17 mouse cellular contexts compared by ENCODE assay signal in genomic region chr9:78166694-78167452, GRCm38 (mm10). TPM values are rescaled to one million over a fixed set of nuclear protein-coding genes. Genes with fewer than 3 reads are reported as not detected.
DNase-seq lines count a peak whose midpoint lies in the region; ATAC-seq and TF ChIP-seq lines count a peak whose summit lies in the region.
"Had no signal": no experiment of that assay in that cellular context is flagged by ENCODE, and none has a peak within 500 bp of the region (broad histone marks: within the 10 kb centered on the region; RNA-seq: fewer than 3 reads in every experiment).

No protein-coding gene starts in this region.

- H3K36me3 ChIP-seq in heart, embryonic 12.5 days, result peaks cover 60% of the 10 kb centered on the region
- 0 out of 2 replicates have a peak, but pooled peaks cover 4% of the 10 kb centered on the region for H3K36me3 ChIP-seq in E14TG2a.4 (ENCODE audit: insufficient read depth, low read length)
- H3K36me3 ChIP-seq in liver, embryonic 12.5 days, result peaks cover 11% of the 10 kb centered on the region

- no peak for DNase-seq in heart, postnatal 25 days (ENCODE audit: low spot score)
- DNase-seq in c-Kit-positive CD71-positive TER-119-positive erythroid progenitor cells, embryonic 14.5 days (ENCODE audit: low spot score), result peak; percentile 45
- DNase-seq in kidney, postnatal 25 days, result no peak
- DNase-seq in urinary bladder, postnatal 36 days (ENCODE audit: low spot score in 2 of 2), result no peak
- no peak for DNase-seq in urinary bladder, postnatal 25 days (ENCODE audit: low spot score)
- DNase-seq: cerebellum, adult 2 months; embryo, embryonic 11 days; gastrocnemius, postnatal 36 days; lung, embryonic 14.5 days; retina, postnatal 1 day had no signal

- TF ChIP-seq CTCF in E14TG2a.4 (conservative IDR thresholded peaks at IDR 0.05; ENCODE audit: low read length), result no peak

- H3K4me2 ChIP-seq in heart, embryonic 12.5 days, result peak overlapping the region; percentile 39
- peak overlapping the region; percentile 64 for H3K4me2 ChIP-seq in liver, embryonic 12.5 days
- H3K4me2 ChIP-seq: hindbrain, embryonic 15.5 days; kidney, embryonic 15.5 days; lung, embryonic 14.5 days; neural tube, embryonic 15.5 days had no signal

- no peak overlapping the region for H3K9ac ChIP-seq in heart, embryonic 12.5 days
- H3K9ac ChIP-seq in liver, embryonic 12.5 days, result peak overlapping the region; percentile 52
- H3K9ac ChIP-seq: hindbrain, embryonic 15.5 days; kidney, embryonic 15.5 days; lung, embryonic 14.5 days; neural tube, embryonic 15.5 days had no signal

- peak; percentile 75 for ATAC-seq in heart, embryonic 12.5 days (ENCODE audit: insufficient number of reproducible peaks, low FRiP score)
- peak; percentile 82 for ATAC-seq in liver, embryonic 12.5 days

- intact Hi-C loops in heart, postnatal 25 days (cut with DNase I), result no loop called here

- 57% methylated on average over 19 of the region's 19 CpGs for WGBS in heart, embryonic 12.5 days
- WGBS in liver, embryonic 12.5 days (ENCODE audit: insufficient replicate concordance), result 43% methylated on average over 19 of the region's 19 CpGs

- H3K27ac ChIP-seq in heart, embryonic 12.5 days (ENCODE audit: poor library complexity, severe bottlenecking), result peak overlapping the region; percentile 81
- H3K27ac ChIP-seq in liver, embryonic 12.5 days, result peak overlapping the region; percentile 77
- H3K27ac ChIP-seq: hindbrain, embryonic 15.5 days; kidney, embryonic 15.5 days; neural tube, embryonic 15.5 days had no signal

- H3K4me3 ChIP-seq in heart, embryonic 12.5 days, result no peak overlapping the region
- peak overlapping the region; percentile 76 for H3K4me3 ChIP-seq in E14TG2a.4 (replicated peaks; ENCODE audit: low read length)
- peak overlapping the region; percentile 45 for H3K4me3 ChIP-seq in liver, embryonic 12.5 days
- H3K4me3 ChIP-seq: hindbrain, embryonic 15.5 days; kidney, embryonic 15.5 days; neural tube, embryonic 15.5 days had no signal

- peaks cover 23% of the 10 kb centered on the region for H3K4me1 ChIP-seq in heart, embryonic 12.5 days (replicated peaks)
- H3K4me1 ChIP-seq in E14TG2a.4 (replicated peaks; ENCODE audit: low read depth, low read length), result peaks cover 77% of the 10 kb centered on the region
- peaks cover 34% of the 10 kb centered on the region for H3K4me1 ChIP-seq in liver, embryonic 12.5 days
- H3K4me1 ChIP-seq: hindbrain, embryonic 15.5 days; kidney, embryonic 15.5 days; neural tube, embryonic 15.5 days had no signal

- H3K27me3 ChIP-seq in heart, embryonic 12.5 days (replicated peaks), result no peaks in the 10 kb centered on the region
- H3K27me3 ChIP-seq in E14TG2a.4 (ENCODE audit: insufficient read depth, low read length), result no peaks in the 10 kb centered on the region
- H3K27me3 ChIP-seq in liver, embryonic 12.5 days (replicated peaks), result no peaks in the 10 kb centered on the region
- H3K27me3 ChIP-seq: hindbrain, embryonic 15.5 days; kidney, embryonic 15.5 days; neural tube, embryonic 15.5 days had no signal

- H3K9me3 ChIP-seq in heart, embryonic 12.5 days (replicated peaks), result no peaks in the 10 kb centered on the region
- no peaks in the 10 kb centered on the region for H3K9me3 ChIP-seq in E14TG2a.4 (ENCODE audit: low read length)
- H3K9me3 ChIP-seq in liver, embryonic 12.5 days (replicated peaks), result no peaks in the 10 kb centered on the region
- H3K9me3 ChIP-seq: hindbrain, embryonic 15.5 days; kidney, embryonic 15.5 days; neural tube, embryonic 15.5 days had no signal

RNA-seq across cellular contexts. Expression of gene Gsta4, which starts 15.7 kb away (rescaled TPM):
- polyA plus RNA-seq in heart, embryonic 12.5 days (2016; fragmentation: Nextera tagmentation; extraction: Ambion mirVana), result 73.9 and 74.5 TPM in 2 replicates
- total RNA-seq in heart, postnatal 25 days (2021), result 10 to 100 TPM; 81.4 to 87.9 TPM
- 20.0 and 22.1 TPM in 2 replicates for polyA plus RNA-seq in liver, embryonic 12.5 days (2016; fragmentation: Nextera tagmentation; extraction: Ambion mirVana)
- total RNA-seq: monocyte, adult 5-6 weeks had no signal

RNA-seq across cellular contexts. Expression of gene Ick, which starts 57.9 kb away (rescaled TPM):
- polyA plus RNA-seq in heart, embryonic 12.5 days (2016; fragmentation: Nextera tagmentation; extraction: Ambion mirVana), result 15.8 and 18.8 TPM in 2 replicates
- total RNA-seq in heart, postnatal 25 days (2021), result 10 to 100 TPM; 14.9 to 15.3 TPM
- polyA plus RNA-seq in liver, embryonic 12.5 days (2016; fragmentation: Nextera tagmentation; extraction: Ambion mirVana), result 7.0 and 7.4 TPM in 2 replicates

RNA-seq across cellular contexts. Expression of gene Fbxo9, which starts 58.0 kb away (rescaled TPM):
- 44.2 and 45.9 TPM in 2 replicates for polyA plus RNA-seq in heart, embryonic 12.5 days (2016; fragmentation: Nextera tagmentation; extraction: Ambion mirVana)
- 10 to 100 TPM; 49.2 to 51.3 TPM for total RNA-seq in heart, postnatal 25 days (2021)
- polyA plus RNA-seq in liver, embryonic 12.5 days (2016; fragmentation: Nextera tagmentation; extraction: Ambion mirVana), result 74.8 and 75.0 TPM in 2 replicates
